Mouse (Mus musculus): ENCODE measurements around the gene Tmem151b. TPM values are rescaled to one million over a fixed set of nuclear protein-coding genes. Genes with fewer than 3 reads are reported as not detected.
A peak's percentile ranks its signal among the peaks of the same experiment; 100 is the strongest.

Tmem151b gene
- polyA plus RNA-seq, 1 experiment from 2014 or later, result 2.5 TPM

GRCm38 (mm10) chr17:45551816-45552451 lies 2.5 kb upstream of the Tmem151b start:
- peak; percentile 14; the same call in 1 of the 2 replicates for ATAC-seq
- H3K4me2 ChIP-seq (ENCODE audit: low read depth, low read length), result no peak overlapping the region
- no peaks in the 10 kb centered on the region for H3K36me3 ChIP-seq (ENCODE audit: control insufficient read depth, insufficient read depth, low read length)
- peaks cover 27% of the 10 kb centered on the region for H3K27me3 ChIP-seq (replicated peaks; ENCODE audit: control insufficient read depth, insufficient read depth, low read length)
- H3K9me3 ChIP-seq (ENCODE audit: control insufficient read depth, low read length), result no peaks in the 10 kb centered on the region
- WGBS, result 4% methylated on average over 8 of the region's 8 CpGs
- no peak overlapping the region for H3K4me3 ChIP-seq (ENCODE audit: low read length)
- no peak overlapping the region for H3K27ac ChIP-seq (ENCODE audit: low read length)
- no peak overlapping the region for H3K9ac ChIP-seq (ENCODE audit: low read depth, low read length)
- peaks cover 14% of the 10 kb centered on the region; the same call in 1 of the 2 replicates for H3K4me1 ChIP-seq (ENCODE audit: control insufficient read depth, insufficient read depth, low read length)

GRCm38 (mm10) chr17:45551249-45551796 lies 1.8 kb upstream of the Tmem151b start:
- no peak for ATAC-seq
- no peak overlapping the region for H3K4me3 ChIP-seq (ENCODE audit: low read length)
- H3K9me3 ChIP-seq (ENCODE audit: control insufficient read depth, low read length), result no peaks in the 10 kb centered on the region
- no peak overlapping the region for H3K27ac ChIP-seq (ENCODE audit: low read length)
- no peak overlapping the region for H3K4me2 ChIP-seq (ENCODE audit: low read depth, low read length)
- 56% methylated on average over 7 of the region's 7 CpGs for WGBS
- H3K27me3 ChIP-seq (replicated peaks; ENCODE audit: control insufficient read depth, insufficient read depth, low read length), result peaks cover 27% of the 10 kb centered on the region
- no peaks in the 10 kb centered on the region for H3K36me3 ChIP-seq (ENCODE audit: control insufficient read depth, insufficient read depth, low read length)
- H3K4me1 ChIP-seq (ENCODE audit: control insufficient read depth, insufficient read depth, low read length), result peaks cover 8% of the 10 kb centered on the region; the same call in 1 of the 2 replicates
- no peak overlapping the region for H3K9ac ChIP-seq (ENCODE audit: low read depth, low read length)

GRCm38 (mm10) chr17:45550253-45550652 lies 776 bp upstream of the Tmem151b start:
- ATAC-seq, result no peak
- Histone ChIP-seq H3K27me3 (replicated peaks; ENCODE audit: control insufficient read depth, insufficient read depth, low read length) (peaks cover 36% of the 10 kb centered on the region), H3K4me2 (ENCODE audit: low read depth, low read length) (peak overlapping the region; percentile 99), H3K36me3 (ENCODE audit: control insufficient read depth, insufficient read depth, low read length) (no peaks in the 10 kb centered on the region), H3K9ac (ENCODE audit: low read depth, low read length) (no peak overlapping the region; the same call in 1 of the 2 replicates), H3K4me3 (ENCODE audit: low read length) (peak overlapping the region; percentile 73; the same call in 1 of the 2 replicates), H3K9me3 (ENCODE audit: control insufficient read depth, low read length) (no peaks in the 10 kb centered on the region), H3K4me1 (ENCODE audit: control insufficient read depth, insufficient read depth, low read length) (peaks cover 9% of the 10 kb centered on the region), H3K27ac (ENCODE audit: low read length) (no peak overlapping the region)
- 20% methylated on average over 5 of the region's 5 CpGs for WGBS

GRCm38 (mm10) chr17:45548541-45549512 lies 650 bp downstream of the Tmem151b start:
- H3K9ac ChIP-seq (ENCODE audit: low read depth, low read length), result peak overlapping the region; percentile 73
- H3K4me2 ChIP-seq (ENCODE audit: low read depth, low read length), result peak overlapping the region; percentile 99
- H3K4me1 ChIP-seq (ENCODE audit: control insufficient read depth, insufficient read depth, low read length), result peaks cover 20% of the 10 kb centered on the region
- peak overlapping the region; percentile 73 for H3K4me3 ChIP-seq (ENCODE audit: low read length)
- peaks cover 50% of the 10 kb centered on the region for H3K27me3 ChIP-seq (replicated peaks; ENCODE audit: control insufficient read depth, insufficient read depth, low read length)
- H3K36me3 ChIP-seq (ENCODE audit: control insufficient read depth, insufficient read depth, low read length), result no peaks in the 10 kb centered on the region
- WGBS, result 4% methylated on average over 49 of the region's 68 CpGs
- peak; percentile 13; the same call in 1 of the 2 replicates for ATAC-seq
- no peak overlapping the region for H3K27ac ChIP-seq (ENCODE audit: low read length)
- no peaks in the 10 kb centered on the region for H3K9me3 ChIP-seq (ENCODE audit: control insufficient read depth, low read length)

- no peak overlapping the region for H3K27ac ChIP-seq (ENCODE audit: low read length)
- H3K36me3 ChIP-seq (ENCODE audit: control insufficient read depth, insufficient read depth, low read length), result no peaks in the 10 kb centered on the region
- WGBS, result 76% methylated on average over 5 of the region's 5 CpGs
- no peak overlapping the region for H3K4me2 ChIP-seq (ENCODE audit: low read depth, low read length)
- H3K4me3 ChIP-seq (ENCODE audit: low read length), result no peak overlapping the region
- peaks cover 20% of the 10 kb centered on the region for H3K4me1 ChIP-seq (ENCODE audit: control insufficient read depth, insufficient read depth, low read length)
- H3K9ac ChIP-seq (ENCODE audit: low read depth, low read length), result no peak overlapping the region
- H3K9me3 ChIP-seq (ENCODE audit: control insufficient read depth, low read length), result no peaks in the 10 kb centered on the region
- ATAC-seq, result no peak
- H3K27me3 ChIP-seq (replicated peaks; ENCODE audit: control insufficient read depth, insufficient read depth, low read length), result peaks cover 62% of the 10 kb centered on the region
Measured at GRCm38 (mm10) chr17:45547461-45548190, 1.9 kb downstream of the Tmem151b start.

- 77% methylated on average over 16 of the region's 16 CpGs for WGBS
- Histone ChIP-seq H3K4me3 (ENCODE audit: low read length) (no peak overlapping the region), H3K9me3 (ENCODE audit: control insufficient read depth, low read length) (no peaks in the 10 kb centered on the region), H3K27me3 (replicated peaks; ENCODE audit: control insufficient read depth, insufficient read depth, low read length) (peaks cover 65% of the 10 kb centered on the region), H3K4me2 (ENCODE audit: low read depth, low read length) (no peak overlapping the region), H3K27ac (ENCODE audit: low read length) (no peak overlapping the region), H3K4me1 (ENCODE audit: control insufficient read depth, insufficient read depth, low read length) (peaks cover 20% of the 10 kb centered on the region), H3K9ac (ENCODE audit: low read depth, low read length) (no peak overlapping the region), H3K36me3 (ENCODE audit: control insufficient read depth, insufficient read depth, low read length) (no peaks in the 10 kb centered on the region)
- no peak for ATAC-seq
Measured at GRCm38 (mm10) chr17:45546941-45547340, 2.5 kb downstream of the Tmem151b start.

- no peak for ATAC-seq
- Histone ChIP-seq H3K4me3 (ENCODE audit: low read length) (peak overlapping the region; percentile 29), H3K9ac (ENCODE audit: low read depth, low read length) (no peak overlapping the region), H3K9me3 (ENCODE audit: control insufficient read depth, low read length) (no peaks in the 10 kb centered on the region), H3K27ac (ENCODE audit: low read length) (no peak overlapping the region), H3K4me1 (ENCODE audit: control insufficient read depth, insufficient read depth, low read length) (peaks cover 20% of the 10 kb centered on the region), H3K4me2 (ENCODE audit: low read depth, low read length) (peak overlapping the region; percentile 46), H3K36me3 (ENCODE audit: control insufficient read depth, insufficient read depth, low read length) (no peaks in the 10 kb centered on the region), H3K27me3 (replicated peaks; ENCODE audit: control insufficient read depth, insufficient read depth, low read length) (peaks cover 75% of the 10 kb centered on the region)
- WGBS, result 17% methylated on average over 74 of the region's 74 CpGs
Measured at GRCm38 (mm10) chr17:45545278-45545961, 4.1 kb downstream of the Tmem151b start.

- no peak; the same call in 1 of the 2 replicates for ATAC-seq
- Histone ChIP-seq H3K27me3 (replicated peaks; ENCODE audit: control insufficient read depth, insufficient read depth, low read length) (peaks cover 77% of the 10 kb centered on the region), H3K27ac (ENCODE audit: low read length) (no peak overlapping the region), H3K9ac (ENCODE audit: low read depth, low read length) (no peak overlapping the region), H3K36me3 (ENCODE audit: control insufficient read depth, insufficient read depth, low read length) (no peaks in the 10 kb centered on the region), H3K4me3 (ENCODE audit: low read length) (peak overlapping the region; percentile 29), H3K9me3 (ENCODE audit: control insufficient read depth, low read length) (no peaks in the 10 kb centered on the region), H3K4me2 (ENCODE audit: low read depth, low read length) (peak overlapping the region; percentile 46), H3K4me1 (ENCODE audit: control insufficient read depth, insufficient read depth, low read length) (peaks cover 20% of the 10 kb centered on the region)
- 20% methylated on average over 46 of the region's 46 CpGs for WGBS
Measured at GRCm38 (mm10) chr17:45544873-45545277, 4.6 kb downstream of the Tmem151b start.

Data from intestine, embryonic 16.5 days (tissue).